Mouse (Mus musculus): ENCODE measurements around the gene BC049352. TPM values are rescaled to one million over a fixed set of nuclear protein-coding genes. Genes with fewer than 3 reads are reported as not detected.

BC049352 gene
- total RNA-seq, 2 experiments from 2014 or later = 0.63 to 0.75 TPM

GRCm38 (mm10) chr9:45280891-45281290, 99.1 kb downstream of the BC049352 start:
- no peak for DNase-seq (ENCODE audit: extremely low spot score in 1 of 2, low spot score in 2 of 2)
- Histone ChIP-seq H3K4me3 (no peak overlapping the region), H3K27ac (no peak overlapping the region)
- intact Hi-C loops (cut with DNase I) = no loop called here
- no peak for TF ChIP-seq CTCF (IDR thresholded peaks at IDR 0.05)

- TF ChIP-seq CTCF (IDR thresholded peaks at IDR 0.05) = no peak
- no peak for DNase-seq (ENCODE audit: extremely low spot score in 1 of 2, low spot score in 2 of 2)
- Histone ChIP-seq H3K27ac (no peak overlapping the region), H3K4me3 (no peak overlapping the region)
- intact Hi-C loops (cut with DNase I) = no loop called here
These were observed 100.7 kb downstream of the BC049352 start for GRCm38 (mm10) chr9:45282466-45282865.

- no peak overlapping the region for H3K4me3 ChIP-seq
- DNase-seq (ENCODE audit: extremely low spot score in 1 of 2, low spot score in 2 of 2) = no peak
- H3K27ac ChIP-seq = no peak overlapping the region
- no peak for TF ChIP-seq CTCF (IDR thresholded peaks at IDR 0.05)
- intact Hi-C loops (cut with DNase I) = no loop called here
These were observed 109.8 kb downstream of the BC049352 start for GRCm38 (mm10) chr9:45291481-45292168.

GRCm38 (mm10) chr9:45294210-45295011, 112.6 kb downstream of the BC049352 start:
- no peak for TF ChIP-seq CTCF (IDR thresholded peaks at IDR 0.05)
- no peak overlapping the region for H3K4me3 ChIP-seq
- DNase-seq (ENCODE audit: extremely low spot score in 1 of 2, low spot score in 2 of 2) = no peak
- no peak overlapping the region for H3K27ac ChIP-seq
- intact Hi-C loops (cut with DNase I) = no loop called here

GRCm38 (mm10) chr9:45299231-45300006, 117.6 kb downstream of the BC049352 start:
- peak in 1 of 2 experiments; percentile 20 for DNase-seq (ENCODE audit: extremely low spot score in 1 of 2, low spot score in 2 of 2)
- intact Hi-C loops (cut with DNase I) = loop anchor here (1.0 to 10.0 kb wide), 4 partner anchors 77 to 455 kb away; no protein-coding TSS in a partner anchor
- H3K27ac ChIP-seq = no peak overlapping the region
- H3K4me3 ChIP-seq = no peak overlapping the region
- peak; percentile 52 for TF ChIP-seq CTCF (IDR thresholded peaks at IDR 0.05)

Small RNA genes within 50 kb of the gene (microRNA-seq; reads per million reads assigned to microRNA genes)
- 0 to 0.49 reads per million in 2 experiments for gene Mir7086

Other genes starting within 250 kb of the BC049352 start
- gene Ube4a, start 216.4 kb upstream of the BC049352 start, total RNA-seq (2021) = 10 to 100 TPM; 66.4 to 68.0 TPM
- gene Cd3g, start 201.6 kb upstream of the BC049352 start, total RNA-seq (2021) = not detected
- gene Cd3d, start 200.2 kb upstream of the BC049352 start, total RNA-seq (2021) = not detected
- not detected for gene Cd3e, start 172.4 kb upstream of the BC049352 start, total RNA-seq (2021)
- 1 to 10 TPM; 1.2 to 1.9 TPM for gene Mpzl2, start 142.2 kb upstream of the BC049352 start, total RNA-seq (2021)
- 1 to 10 TPM; 3.9 to 5.0 TPM for gene Mpzl3, start 126.8 kb upstream of the BC049352 start, total RNA-seq (2021)
- gene Jaml, start 102.8 kb upstream of the BC049352 start, total RNA-seq (2021) = under 1 TPM; 0.41 to 0.98 TPM
- 100 to 1,000 TPM; 238 to 254 TPM for gene Scn2b, start 64.2 kb upstream of the BC049352 start, total RNA-seq (2021)
- 10 to 100 TPM; 52.1 to 74.9 TPM for gene Scn4b, start 43.6 kb upstream of the BC049352 start, total RNA-seq (2021)
- not detected for gene Tmprss4, start 22.1 kb downstream of the BC049352 start, total RNA-seq (2021)
- gene Il10ra, start 87.1 kb downstream of the BC049352 start, total RNA-seq (2021) = 1 to 10 TPM; 3.0 to 3.3 TPM
- not detected for gene Tmprss13, start 137.1 kb downstream of the BC049352 start, total RNA-seq (2021)
- 100 to 1,000 TPM; 106 to 107 TPM for gene Fxyd6, start 188.2 kb downstream of the BC049352 start, total RNA-seq (2021)
- gene Fxyd2, start 217.7 kb downstream of the BC049352 start, total RNA-seq (2021) = 1 to 10 TPM; 4.8 to 6.5 TPM
- 10 to 100 TPM; 58.0 to 61.5 TPM for gene Dscaml1, start 244.6 kb downstream of the BC049352 start, total RNA-seq (2021)